Mouse (Mus musculus) c-Kit-positive CD71-positive TER-119-negative erythroid progenitor cells, embryonic 14.5 days (primary cell): ENCODE data around the gene Pram1.
"Not testable (repeated sequence)": the region's sequence is repeated elsewhere in the genome, so short reads cannot be mapped to it uniquely, and the experiment has no call there.

Experiments used
- DNase-seq: peaks from one replicate; pipeline ENCODE4 v3.0.0-alpha.2; 2013; ENCODE audit warnings: low read depth

The Pram1 gene

GRCm38 (mm10) chr17:33637516-33638276 lies at the start of gene Pram1:
Pram1 (plus strand) TSS chr17:33638056.
- no peak for DNase-seq

- no peak for DNase-seq
Measured at GRCm38 (mm10) chr17:33597271-33597670, 40.6 kb upstream of the Pram1 start.

DNA sequence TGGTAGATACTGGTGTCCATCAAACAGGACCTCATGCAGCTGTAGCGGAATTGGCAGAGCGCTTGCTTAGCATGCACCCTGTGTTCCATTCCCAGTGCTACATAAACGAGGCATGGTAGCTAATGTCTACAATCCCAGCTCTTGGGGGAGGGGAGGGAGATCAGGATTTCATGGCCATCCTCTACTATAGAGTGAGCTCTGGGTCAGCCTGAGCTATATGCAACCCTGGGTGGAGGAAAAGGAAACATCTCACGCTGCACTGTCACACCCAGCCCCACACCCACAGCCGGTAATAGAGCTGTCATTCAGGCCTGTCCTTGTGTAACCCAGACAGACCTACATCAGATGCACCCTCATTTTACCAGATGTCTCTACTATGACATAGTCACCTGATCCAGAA lies 39.4 kb upstream of the Pram1 start:
- DNase-seq: no peak

DNA sequence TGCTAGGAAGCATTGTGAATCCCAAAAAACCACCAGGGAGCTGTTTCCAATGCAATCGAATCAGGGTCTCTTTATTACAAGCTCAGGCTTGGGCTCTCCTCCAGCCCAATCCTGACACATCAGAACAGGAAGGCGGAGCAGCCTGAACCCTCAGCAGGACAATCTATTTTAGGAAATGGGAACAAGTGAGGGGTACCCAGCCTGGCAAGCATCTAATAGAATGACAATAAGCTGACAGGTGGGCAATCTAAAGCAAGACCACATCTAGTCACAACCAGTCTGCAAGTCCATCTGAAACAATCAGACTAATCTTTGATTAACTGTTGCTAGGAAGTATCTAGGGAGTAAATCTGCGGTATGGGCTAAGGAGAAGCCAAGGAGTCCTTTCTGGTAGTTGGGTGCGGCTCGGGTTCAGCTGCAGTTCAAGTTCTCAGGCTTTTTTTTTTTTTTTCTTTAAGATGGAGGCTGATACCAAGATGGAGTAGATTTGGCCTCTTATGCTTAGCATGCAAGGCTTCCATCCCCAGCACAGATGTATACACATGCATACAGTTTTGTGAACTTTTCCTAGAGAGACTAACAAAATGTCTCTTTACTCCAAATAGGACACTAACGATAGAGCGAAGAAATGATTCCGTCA lies 37.9 kb upstream of the Pram1 start:
- DNase-seq: no peak

GRCm38 (mm10) chr17:33600831-33601230 lies 37.0 kb upstream of the Pram1 start:
- DNase-seq: no peak

- DNase-seq: no peak
Measured at GRCm38 (mm10) chr17:33601947-33602346, 35.9 kb upstream of the Pram1 start.

GRCm38 (mm10) chr17:33607273-33607672 lies 30.6 kb upstream of the Pram1 start:
- peak; percentile 15 for DNase-seq

DNA sequence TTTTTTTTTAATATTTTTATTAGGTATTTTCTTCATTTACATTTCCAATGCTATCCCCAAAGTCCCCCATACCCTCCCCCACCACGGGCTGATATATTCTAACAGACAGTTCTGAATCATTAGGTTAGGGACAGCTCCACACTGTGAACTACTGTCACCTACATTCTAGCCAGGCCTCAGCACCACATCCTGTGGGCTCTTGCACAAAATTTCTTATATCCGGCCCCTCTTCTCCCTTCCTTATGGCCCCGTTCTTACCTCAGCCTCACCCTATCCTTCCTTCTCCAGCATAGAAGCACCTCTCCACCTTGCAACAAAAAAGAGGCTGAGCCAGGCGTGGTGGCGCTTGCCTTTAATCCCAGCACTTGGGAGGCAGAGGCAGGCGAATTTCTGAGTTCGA lies 27.3 kb upstream of the Pram1 start:
- DNase-seq: no peak

DNA sequence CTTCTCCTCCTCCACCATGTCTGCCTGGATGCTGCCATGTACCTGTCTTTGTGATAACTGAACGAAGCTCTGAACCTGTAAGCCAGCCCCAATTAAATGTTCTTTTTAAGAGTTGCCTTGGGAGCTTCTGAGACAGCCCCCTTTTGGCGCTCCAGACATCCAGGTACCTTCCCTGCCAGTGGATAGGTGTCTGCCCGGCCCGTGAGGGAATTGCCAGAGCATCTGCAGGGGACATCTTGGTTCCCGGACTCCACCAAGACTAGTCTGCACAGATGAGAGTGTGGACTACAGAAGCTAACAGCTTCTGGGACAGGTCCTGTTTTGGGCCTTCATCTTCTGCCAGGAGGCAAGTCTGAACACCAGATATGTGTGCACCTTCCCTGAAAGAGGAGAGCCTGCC lies 24.1 kb upstream of the Pram1 start:
- not testable (repeated sequence) for DNase-seq

DNA sequence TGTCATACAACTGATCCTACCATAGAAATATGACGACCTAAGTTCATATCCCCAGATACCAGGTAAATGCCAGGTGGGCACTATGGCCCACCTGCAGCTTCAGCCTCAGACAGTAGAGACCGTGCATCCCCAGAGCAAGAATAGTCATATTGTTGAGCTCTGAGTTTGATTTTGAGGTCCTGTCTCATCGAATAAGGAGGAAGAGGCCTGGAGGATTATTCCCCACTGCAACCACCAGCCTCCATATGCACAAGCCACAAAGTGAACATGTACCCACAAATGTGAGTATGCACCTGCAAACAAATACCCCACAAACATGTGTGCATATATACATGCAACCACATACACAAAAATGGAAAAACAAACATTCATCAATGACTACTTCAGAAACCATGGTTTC lies 10.6 kb upstream of the Pram1 start:
- DNase-seq: no peak

DNA sequence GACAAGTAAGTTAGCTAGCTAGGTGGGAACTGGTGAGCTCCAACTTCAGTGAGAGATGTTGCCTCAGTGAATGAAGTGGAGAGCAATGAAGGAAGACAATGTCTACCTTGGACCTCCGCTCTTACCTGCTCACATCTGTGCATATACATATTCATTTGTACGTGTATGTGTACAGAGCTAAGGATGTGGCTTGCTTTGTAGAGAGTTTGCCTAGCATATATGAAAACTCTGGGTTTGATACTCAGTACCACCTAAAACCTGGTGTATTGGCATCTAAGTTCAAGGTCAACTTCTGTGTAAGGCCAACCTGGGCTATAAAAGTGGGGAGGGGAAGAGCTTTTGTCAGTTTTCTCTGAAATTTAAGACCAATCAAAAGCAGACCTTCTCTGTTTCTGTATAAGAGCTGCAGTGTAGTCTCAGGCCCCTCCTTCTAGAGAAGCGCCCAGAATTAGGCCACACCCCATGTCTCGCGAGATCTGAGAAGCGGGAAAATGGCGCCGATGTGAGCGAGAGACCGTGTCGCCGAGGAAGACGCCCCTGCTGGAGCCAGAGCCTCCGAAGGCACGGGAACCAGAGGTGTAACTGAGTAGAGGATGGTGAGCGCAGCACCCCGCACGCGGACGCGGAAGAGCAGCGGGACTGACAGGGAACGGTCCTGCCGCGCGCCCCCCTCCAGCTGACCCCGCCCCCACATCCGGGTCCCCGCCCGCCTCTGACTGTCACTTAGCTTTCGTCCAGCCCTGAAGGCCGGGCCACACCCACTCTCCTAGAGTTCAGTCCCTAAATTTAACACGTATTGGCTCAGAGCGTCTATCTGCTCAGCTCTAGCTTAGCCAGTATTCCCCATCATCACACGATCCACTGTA lies 9.0 kb upstream of the Pram1 start, which contains the start of gene Zfp414:
Gene Zfp414, plus strand, starts transcription at position 470 of the 866 bp plus-strand sequence.
- DNase-seq: peak; percentile 97

DNA sequence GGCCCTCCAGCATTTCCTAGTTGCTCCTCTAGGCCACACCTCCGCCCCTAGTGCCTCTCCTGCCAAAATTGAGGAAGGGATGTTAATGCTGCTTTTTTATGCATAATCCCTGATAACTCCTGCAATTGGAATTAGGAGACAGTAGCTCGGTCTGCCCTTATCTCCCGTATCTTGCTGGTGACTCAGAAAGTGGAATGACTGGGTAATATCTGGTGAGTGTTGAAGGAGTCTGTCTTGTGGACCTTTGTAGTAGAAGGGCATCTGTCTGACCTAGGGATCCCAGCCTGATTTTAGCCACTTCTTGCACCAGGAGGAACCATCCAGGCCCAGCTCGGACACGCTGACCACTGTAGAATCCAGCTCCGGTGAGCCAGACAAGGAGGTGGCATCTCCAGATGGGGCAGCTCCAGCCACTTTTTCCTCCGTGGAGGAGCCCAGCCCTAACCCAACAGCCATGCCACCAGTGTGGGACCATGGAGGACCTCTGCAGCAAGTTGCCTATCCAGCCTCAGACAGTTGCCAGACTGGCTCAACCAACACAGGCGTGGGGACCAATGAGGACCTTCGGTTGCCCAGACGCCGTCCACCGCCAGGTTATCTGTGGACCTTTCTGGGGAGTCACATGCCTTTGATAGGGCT lies 8.2 kb upstream of the Pram1 start:
- no peak for DNase-seq

DNA sequence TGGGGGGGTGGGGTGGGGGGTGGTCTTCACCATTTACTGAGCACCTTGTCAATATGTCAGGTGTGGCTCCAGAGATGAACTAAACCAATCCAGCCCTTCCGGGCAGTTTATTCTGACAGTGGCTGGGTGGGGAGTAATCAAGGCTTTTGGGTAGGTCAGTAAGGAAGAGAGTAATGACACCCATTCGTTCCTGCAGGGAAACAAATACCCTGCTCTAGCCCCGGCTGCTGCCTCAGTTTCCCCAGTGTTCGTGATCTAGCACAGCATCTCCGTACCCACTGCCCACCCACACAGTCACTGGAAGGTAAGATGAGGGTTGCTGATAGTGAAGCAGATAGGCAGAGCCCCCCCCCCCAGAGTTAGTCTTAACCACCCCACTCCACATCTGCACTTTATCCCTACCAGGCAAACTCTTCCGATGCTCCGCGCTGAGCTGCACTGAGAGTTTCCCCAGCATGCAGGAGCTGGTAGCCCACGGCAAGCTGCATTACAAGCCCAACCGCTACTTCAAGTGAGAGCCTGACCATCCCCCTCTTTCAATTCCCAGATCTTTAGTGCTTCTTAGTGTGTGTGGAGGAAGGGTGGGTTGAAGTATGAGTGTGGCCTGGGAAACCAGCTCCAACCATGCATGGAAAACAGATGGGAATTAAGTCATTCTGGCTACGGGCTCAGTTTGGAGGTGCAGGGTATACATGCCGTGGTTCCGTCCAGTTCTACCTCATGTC lies 7.5 kb upstream of the Pram1 start:
- no peak for DNase-seq

GRCm38 (mm10) chr17:33631236-33631635 lies 6.6 kb upstream of the Pram1 start:
- DNase-seq: no peak

DNA sequence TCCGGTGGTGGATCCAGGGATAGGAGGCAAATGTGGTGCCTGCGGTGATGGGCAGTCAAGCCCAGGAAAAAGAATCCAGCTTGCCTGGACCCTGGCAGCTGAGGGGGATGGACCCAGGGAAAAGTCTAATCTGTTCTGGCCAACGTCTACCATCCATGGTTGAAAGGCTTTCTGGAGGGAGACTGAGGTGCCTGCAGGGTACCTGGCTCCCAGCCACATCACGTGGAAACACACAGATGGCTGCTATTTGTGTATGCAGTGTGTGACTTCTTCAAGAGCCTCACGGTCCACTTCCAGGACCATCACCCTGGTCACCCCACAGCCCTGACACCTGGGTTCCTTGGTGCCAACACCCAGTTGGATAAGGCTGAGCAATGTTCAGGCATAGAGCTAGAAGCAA lies 6.1 kb upstream of the Pram1 start:
- DNase-seq: no peak

- DNase-seq: no peak
Measured at GRCm38 (mm10) chr17:33637038-33637437, 818 bp upstream of the Pram1 start.

DNA sequence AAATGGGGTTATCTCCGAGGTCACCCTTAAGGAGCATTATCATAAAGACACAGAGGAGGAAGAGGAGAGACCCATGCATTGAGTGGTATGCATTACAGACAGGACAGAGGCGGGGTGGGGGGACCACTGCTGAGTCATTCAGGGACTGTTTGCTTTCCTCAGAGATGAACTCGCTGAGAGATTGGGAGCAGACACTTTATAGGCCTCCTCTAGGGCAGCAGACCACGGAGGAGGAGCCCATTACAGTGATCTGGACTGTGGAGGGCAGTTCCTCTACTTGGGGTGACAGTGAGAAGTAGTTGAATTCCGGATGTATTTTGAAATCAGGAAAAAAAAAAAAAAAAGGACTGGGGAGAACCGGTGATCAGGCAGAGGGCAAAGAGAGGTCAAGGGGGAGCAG lies 1.9 kb downstream of the Pram1 start:
- DNase-seq: no peak

DNA sequence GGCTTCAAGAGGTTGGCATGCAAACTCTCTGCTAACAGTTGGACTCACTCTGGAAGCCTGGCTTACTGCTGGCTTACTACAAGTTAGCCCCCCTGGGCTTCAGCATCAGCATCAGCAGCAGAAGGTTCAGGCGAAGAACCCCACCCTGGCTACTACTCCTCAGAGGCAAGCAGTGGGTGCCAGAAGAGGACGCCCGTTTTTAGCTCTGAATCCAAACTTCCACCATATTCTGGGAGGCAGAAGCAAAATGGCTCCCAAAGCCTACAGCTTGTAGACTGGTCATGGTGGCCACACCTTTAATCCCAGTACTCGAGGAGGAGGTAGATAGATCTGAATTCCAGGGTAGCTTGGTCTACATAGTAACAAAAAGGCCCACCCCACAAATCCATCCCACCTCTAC lies 6.2 kb downstream of the Pram1 start:
- DNase-seq: no peak

- DNase-seq: no peak
Measured at GRCm38 (mm10) chr17:33645073-33645472, 7.2 kb downstream of the Pram1 start.

DNA sequence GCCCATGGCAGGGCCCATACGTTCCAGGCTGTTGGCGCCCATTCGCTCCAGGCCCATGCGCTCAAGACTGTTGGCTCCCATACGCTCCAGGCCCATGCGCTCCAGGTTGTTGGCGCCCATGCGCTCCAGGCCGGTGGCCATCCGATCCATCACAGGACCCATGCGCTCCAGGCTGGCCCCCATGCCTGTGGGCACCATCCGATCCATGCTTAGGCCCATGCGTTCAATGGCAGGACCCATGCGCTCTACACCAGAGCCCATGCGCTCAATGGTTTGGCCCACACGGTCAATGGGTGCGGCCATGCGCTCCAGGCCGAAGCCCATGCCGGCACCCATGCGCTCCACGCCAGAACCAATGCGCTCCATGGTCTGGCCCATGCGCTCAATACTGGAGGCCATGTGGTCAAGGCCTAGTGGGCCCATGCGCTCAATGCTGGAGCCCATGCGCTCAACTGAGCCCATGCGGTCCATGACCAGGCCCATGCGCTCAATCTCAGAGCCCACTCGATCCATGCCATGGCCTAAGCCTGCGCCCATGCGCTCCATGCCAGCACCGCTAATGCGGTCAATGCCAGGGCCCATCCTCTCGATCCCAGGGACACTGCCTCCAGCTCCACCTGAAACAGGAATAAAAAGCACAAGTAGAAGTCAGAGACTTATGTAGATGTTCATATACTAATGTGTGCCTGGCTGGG lies 12.1 kb downstream of the Pram1 start:
- no peak for DNase-seq

DNA sequence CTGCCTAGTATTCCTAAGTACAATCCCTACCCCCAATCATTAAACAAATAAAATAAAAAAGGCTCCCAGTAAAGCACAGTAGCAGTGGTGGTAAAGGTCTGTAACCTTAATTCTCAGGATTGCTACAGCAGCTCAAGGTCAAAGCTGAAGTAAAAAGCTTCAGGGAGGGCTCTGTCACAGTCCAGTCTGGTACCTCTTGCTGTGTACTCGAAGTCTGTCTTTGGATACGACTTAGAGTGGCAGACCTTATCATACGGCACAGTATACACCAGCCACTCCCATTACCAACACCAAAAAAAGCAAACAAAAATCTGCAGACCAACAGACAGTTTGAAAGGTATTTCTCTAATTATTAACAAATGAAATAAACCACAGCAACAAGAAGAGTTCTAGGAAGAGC lies 29.0 kb downstream of the Pram1 start:
- DNase-seq: no peak
